Mouse (Mus musculus): ENCODE data around the gene Etv4.

- TF ChIP-seq CTCF (IDR thresholded peaks at IDR 0.05; ENCODE audit: borderline replicate concordance, insufficient read depth, low read length) (no peak), POLR2A (IDR thresholded peaks at IDR 0.05; ENCODE audit: low read depth, low read length) (no peak)
Observed at GRCm38 (mm10) chr11:101776846-101777245, 8.3 kb downstream of the Etv4 start.

Measured in embryonic fibroblast, embryonic 13.5 days (primary cell).